Mouse (Mus musculus): ENCODE measurements around the gene Itgad. TPM values are rescaled to one million over a fixed set of nuclear protein-coding genes. Genes with fewer than 3 reads are reported as not detected.

Itgad gene
- polyA plus RNA-seq, 1 experiment from 2014 or later, result 0.15 TPM

Other genes with a start within 250 kb of the Itgad start
- 27.3 and 29.2 TPM in 2 replicates for gene Kat8, start 241.9 kb upstream of the Itgad start, polyA plus RNA-seq (2015; fragmentation: Nextera tagmentation; extraction: Ambion mirVana)
- gene Prss8, start 224.3 kb upstream of the Itgad start, polyA plus RNA-seq (2015; fragmentation: Nextera tagmentation; extraction: Ambion mirVana), result 82.2 and 90.8 TPM in 2 replicates
- 9.6 and 10.3 TPM in 2 replicates for gene Prss36, start 207.7 kb upstream of the Itgad start, polyA plus RNA-seq (2015; fragmentation: Nextera tagmentation; extraction: Ambion mirVana)
- 204 and 215 TPM in 2 replicates for gene Fus, start 186.9 kb upstream of the Itgad start, polyA plus RNA-seq (2015; fragmentation: Nextera tagmentation; extraction: Ambion mirVana)
- gene Pycard, start 160.5 kb upstream of the Itgad start, polyA plus RNA-seq (2015; fragmentation: Nextera tagmentation; extraction: Ambion mirVana), result 623 and 626 TPM in 2 replicates
- gene Trim72, start 150.4 kb upstream of the Itgad start, polyA plus RNA-seq (2015; fragmentation: Nextera tagmentation; extraction: Ambion mirVana), result 0.38 and 0.60 TPM in 2 replicates
- 2.4 and 2.5 TPM in 2 replicates for gene Itgam, start 91.7 kb upstream of the Itgad start, polyA plus RNA-seq (2015; fragmentation: Nextera tagmentation; extraction: Ambion mirVana)
- gene Gm49368, start 91.7 kb upstream of the Itgad start, polyA plus RNA-seq (2015; fragmentation: Nextera tagmentation; extraction: Ambion mirVana), result not detected in 2 replicates
- 0.75 and 0.92 TPM in 2 replicates for gene Itgax, start 24.8 kb upstream of the Itgad start, polyA plus RNA-seq (2015; fragmentation: Nextera tagmentation; extraction: Ambion mirVana)
- 0.77 and 0.95 TPM in 2 replicates for gene Cox6a2, start 52.0 kb downstream of the Itgad start, polyA plus RNA-seq (2015; fragmentation: Nextera tagmentation; extraction: Ambion mirVana)
- gene Armc5, start 83.0 kb downstream of the Itgad start, polyA plus RNA-seq (2015; fragmentation: Nextera tagmentation; extraction: Ambion mirVana), result 15.4 and 17.8 TPM in 2 replicates
- gene 9130023H24Rik, start 83.7 kb downstream of the Itgad start, polyA plus RNA-seq (2015; fragmentation: Nextera tagmentation; extraction: Ambion mirVana), result 5.7 and 6.5 TPM in 2 replicates
- 167 and 175 TPM in 2 replicates for gene Tgfb1i1, start 92.4 kb downstream of the Itgad start, polyA plus RNA-seq (2015; fragmentation: Nextera tagmentation; extraction: Ambion mirVana)
- gene Slc5a2, start 111.3 kb downstream of the Itgad start, polyA plus RNA-seq (2015; fragmentation: Nextera tagmentation; extraction: Ambion mirVana), result not detected in 2 replicates
- gene BC017158, start 143.8 kb downstream of the Itgad start, polyA plus RNA-seq (2015; fragmentation: Nextera tagmentation; extraction: Ambion mirVana), result 49.6 and 53.4 TPM in 2 replicates

All from intestine, embryonic 16.5 days (tissue).